Mouse (Mus musculus): Measurements from ENCODE around the gene 4932414N04Rik. TPM values are rescaled to one million over a fixed set of nuclear protein-coding genes. Genes with fewer than 3 reads are reported as not detected.
"Not testable (repeated sequence)": the region's sequence is repeated elsewhere in the genome, so short reads cannot be mapped to it uniquely, and the experiment has no call there.

4932414N04Rik gene
- polyA plus RNA-seq (2015; fragmentation: Nextera tagmentation; extraction: Ambion mirVana) = not detected in 2 replicates

GRCm38 (mm10) chr2:68656186-68656585 lies at the start of gene 4932414N04Rik:
TSS of gene 4932414N04Rik (plus strand) at chr2:68656486.
- ATAC-seq = not testable (repeated sequence)

GRCm38 (mm10) chr2:68732216-68732615 lies 75.9 kb downstream of the 4932414N04Rik start:
- Histone ChIP-seq H3K27ac (ENCODE audit: low read length) (no peak overlapping the region), H3K9ac (replicated peaks; ENCODE audit: low read depth) (no peak overlapping the region), H3K27me3 (replicated peaks; ENCODE audit: insufficient read depth, low read length) (no peaks in the 10 kb centered on the region), H3K4me1 (ENCODE audit: insufficient read depth, low read depth, low read length) (no peaks in the 10 kb centered on the region), H3K4me2 (replicated peaks; ENCODE audit: low read depth, low read length) (no peak overlapping the region), H3K4me3 (ENCODE audit: low read depth, low read length) (no peak overlapping the region), H3K9me3 (ENCODE audit: low read length) (no peaks in the 10 kb centered on the region), H3K36me3 (ENCODE audit: insufficient read depth, low read length) (no peaks in the 10 kb centered on the region)
- ATAC-seq (no peak), DNase-seq (ENCODE audit: low spot score) (no peak)
- TF ChIP-seq CTCF (IDR thresholded peaks at IDR 0.05) (no peak), EP300 (IDR thresholded peaks at IDR 0.05) (no peak)
- 49% methylated on average over 2 of the region's 2 CpGs for WGBS

More at GRCm38 (mm10) chr2:68656186-68656585, at the start of gene 4932414N04Rik:
- not testable (repeated sequence) for DNase-seq (ENCODE audit: low spot score); H3K9ac ChIP-seq (replicated peaks; ENCODE audit: low read depth); H3K27me3 ChIP-seq (replicated peaks; ENCODE audit: insufficient read depth, low read length); H3K9me3 ChIP-seq (ENCODE audit: low read length); H3K4me3 ChIP-seq (ENCODE audit: low read depth, low read length); H3K4me2 ChIP-seq (replicated peaks; ENCODE audit: low read depth, low read length); H3K27ac ChIP-seq (ENCODE audit: low read length); H3K36me3 ChIP-seq (ENCODE audit: insufficient read depth, low read length); H3K4me1 ChIP-seq (ENCODE audit: insufficient read depth, low read depth, low read length)
- 64% methylated on average over 1 of the region's 5 CpGs for WGBS

GRCm38 (mm10) chr2:68739772-68740739 lies 83.8 kb downstream of the 4932414N04Rik start:
- no peak for ATAC-seq
- WGBS = 70% methylated on average over 5 of the region's 5 CpGs

GRCm38 (mm10) chr2:68744599-68744998 lies 88.3 kb downstream of the 4932414N04Rik start:
- no peak for ATAC-seq
- WGBS = 79% methylated on average over 4 of the region's 4 CpGs
- Histone ChIP-seq H3K4me3 (ENCODE audit: low read depth, low read length) (no peak overlapping the region), H3K36me3 (ENCODE audit: insufficient read depth, low read length) (no peaks in the 10 kb centered on the region), H3K9ac (replicated peaks; ENCODE audit: low read depth) (no peak overlapping the region), H3K4me2 (replicated peaks; ENCODE audit: low read depth, low read length) (no peak overlapping the region), H3K9me3 (ENCODE audit: low read length) (no peaks in the 10 kb centered on the region), H3K4me1 (ENCODE audit: insufficient read depth, low read depth, low read length) (no peaks in the 10 kb centered on the region), H3K27ac (ENCODE audit: low read length) (no peak overlapping the region), H3K27me3 (replicated peaks; ENCODE audit: insufficient read depth, low read length) (no peaks in the 10 kb centered on the region)
- TF ChIP-seq EP300 (IDR thresholded peaks at IDR 0.05) = no peak
- TF ChIP-seq CTCF (IDR thresholded peaks at IDR 0.05) = peak; percentile 61
- DNase-seq (ENCODE audit: low spot score) = no peak

More at GRCm38 (mm10) chr2:68739772-68740739, 83.8 kb downstream of the 4932414N04Rik start:
- TF ChIP-seq EP300 (IDR thresholded peaks at IDR 0.05) (no peak), CTCF (IDR thresholded peaks at IDR 0.05) (no peak)
- H3K9ac ChIP-seq (replicated peaks; ENCODE audit: low read depth) = no peak overlapping the region
- H3K27me3 ChIP-seq (replicated peaks; ENCODE audit: insufficient read depth, low read length) = no peaks in the 10 kb centered on the region
- H3K4me1 ChIP-seq (ENCODE audit: insufficient read depth, low read depth, low read length) = no peaks in the 10 kb centered on the region
- no peak for DNase-seq (ENCODE audit: low spot score)
- no peaks in the 10 kb centered on the region for H3K36me3 ChIP-seq (ENCODE audit: insufficient read depth, low read length)
- no peak overlapping the region for H3K27ac ChIP-seq (ENCODE audit: low read length)
- no peak overlapping the region for H3K4me2 ChIP-seq (replicated peaks; ENCODE audit: low read depth, low read length)
- H3K4me3 ChIP-seq (ENCODE audit: low read depth, low read length) = no peak overlapping the region
- no peaks in the 10 kb centered on the region for H3K9me3 ChIP-seq (ENCODE audit: low read length)

DNA sequence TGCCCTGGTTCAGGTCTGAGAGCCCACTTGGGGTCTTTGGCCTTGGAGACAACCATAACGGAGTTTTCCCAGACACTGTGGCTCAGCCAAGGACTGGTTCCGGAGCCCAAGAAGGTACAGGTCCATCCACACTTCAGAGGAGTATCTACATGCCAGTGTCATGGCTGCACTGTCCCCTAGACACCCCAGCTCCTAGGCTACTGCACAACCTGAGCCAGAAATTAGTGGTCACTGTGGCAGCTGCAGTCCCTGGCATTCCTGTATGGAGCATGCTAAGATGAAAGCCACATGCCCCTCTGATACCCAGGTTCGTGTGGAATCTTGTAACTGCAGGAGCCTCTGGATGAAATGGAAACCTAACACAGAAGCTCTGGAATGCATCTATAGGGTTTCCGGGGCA lies 99.9 kb downstream of the 4932414N04Rik start:
- Histone ChIP-seq H3K4me2 (replicated peaks; ENCODE audit: low read depth, low read length) (no peak overlapping the region), H3K27me3 (replicated peaks; ENCODE audit: insufficient read depth, low read length) (no peaks in the 10 kb centered on the region), H3K9ac (replicated peaks; ENCODE audit: low read depth) (no peak overlapping the region), H3K4me3 (ENCODE audit: low read depth, low read length) (no peak overlapping the region), H3K9me3 (ENCODE audit: low read length) (no peaks in the 10 kb centered on the region), H3K36me3 (ENCODE audit: insufficient read depth, low read length) (no peaks in the 10 kb centered on the region), H3K4me1 (ENCODE audit: insufficient read depth, low read depth, low read length) (no peaks in the 10 kb centered on the region), H3K27ac (ENCODE audit: low read length) (no peak overlapping the region)
- no peak for DNase-seq (ENCODE audit: low spot score)
- ATAC-seq = no peak
- TF ChIP-seq EP300 (IDR thresholded peaks at IDR 0.05) (no peak), CTCF (IDR thresholded peaks at IDR 0.05) (no peak)
- 70% methylated on average over 4 of the region's 4 CpGs for WGBS

DNA sequence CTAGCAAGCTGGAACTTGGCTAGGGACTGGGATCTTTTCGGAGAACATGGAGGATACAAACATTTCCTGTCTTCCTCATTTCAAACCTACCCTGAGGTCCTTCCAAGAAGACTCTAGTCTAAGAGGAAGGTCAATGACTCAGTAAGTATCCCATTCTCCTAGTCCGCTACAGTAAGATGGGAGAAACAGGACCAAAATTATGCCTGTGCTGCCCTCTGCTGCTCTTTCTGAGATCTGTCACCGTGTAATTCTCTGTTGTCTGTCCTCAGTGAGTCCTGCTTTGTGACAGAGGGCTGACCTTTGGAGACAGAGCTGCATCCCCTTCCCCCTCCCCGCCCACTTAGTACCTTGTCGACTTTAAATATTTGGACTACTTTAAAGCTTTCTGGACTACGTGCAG lies 100.5 kb downstream of the 4932414N04Rik start:
- no peak overlapping the region for H3K27ac ChIP-seq (ENCODE audit: low read length)
- DNase-seq (ENCODE audit: low spot score) (peak; percentile 49), ATAC-seq (no peak)
- WGBS = 23% methylated on average over 6 of the region's 6 CpGs
- no peaks in the 10 kb centered on the region for H3K27me3 ChIP-seq (replicated peaks; ENCODE audit: insufficient read depth, low read length)
- H3K9me3 ChIP-seq (ENCODE audit: low read length) = no peaks in the 10 kb centered on the region
- no peak overlapping the region for H3K4me2 ChIP-seq (replicated peaks; ENCODE audit: low read depth, low read length)
- TF ChIP-seq EP300 (IDR thresholded peaks at IDR 0.05) (no peak), CTCF (IDR thresholded peaks at IDR 0.05) (peak; percentile 73)
- H3K4me1 ChIP-seq (ENCODE audit: insufficient read depth, low read depth, low read length) = no peaks in the 10 kb centered on the region
- H3K4me3 ChIP-seq (ENCODE audit: low read depth, low read length) = no peak overlapping the region
- H3K9ac ChIP-seq (replicated peaks; ENCODE audit: low read depth) = no peak overlapping the region
- no peaks in the 10 kb centered on the region for H3K36me3 ChIP-seq (ENCODE audit: insufficient read depth, low read length)

Data from lung, postnatal 0 days (tissue).